Mouse (Mus musculus) CD4-positive, CD25-positive, alpha-beta regulatory T cell, adult 2 months (primary cell): ENCODE data around the gene Slc13a1.

Experiments used
- DNase-seq: peaks from one replicate; pipeline ENCODE4 v3.0.0-alpha.2; 2012; ENCODE audit warnings: low read depth, low spot score

The Slc13a1 gene

DNA sequence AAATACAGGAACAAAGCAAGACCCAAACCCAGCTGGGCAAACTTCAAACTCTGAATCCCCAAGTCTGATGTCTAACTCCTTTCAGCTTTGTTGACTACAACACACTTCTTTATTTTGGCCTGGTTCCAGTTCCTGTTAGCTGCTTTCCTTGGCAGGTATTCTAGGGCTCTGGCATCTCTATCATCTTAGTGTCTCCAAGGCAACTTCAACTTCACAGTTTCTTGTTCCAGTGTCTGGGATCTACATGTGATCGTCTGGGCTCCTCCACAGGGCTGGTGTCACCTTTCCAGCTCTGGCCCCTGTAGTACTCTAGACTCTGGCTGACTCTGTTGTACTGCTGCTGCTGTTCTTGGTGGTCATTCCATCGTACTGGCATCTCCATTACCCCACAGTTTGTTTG, 91.8 kb downstream of the Slc13a1 start:
- DNase-seq, result no peak

- no peak for DNase-seq
Measured at GRCm38 (mm10) chr6:24072804-24073203, 95.1 kb downstream of the Slc13a1 start.

DNA sequence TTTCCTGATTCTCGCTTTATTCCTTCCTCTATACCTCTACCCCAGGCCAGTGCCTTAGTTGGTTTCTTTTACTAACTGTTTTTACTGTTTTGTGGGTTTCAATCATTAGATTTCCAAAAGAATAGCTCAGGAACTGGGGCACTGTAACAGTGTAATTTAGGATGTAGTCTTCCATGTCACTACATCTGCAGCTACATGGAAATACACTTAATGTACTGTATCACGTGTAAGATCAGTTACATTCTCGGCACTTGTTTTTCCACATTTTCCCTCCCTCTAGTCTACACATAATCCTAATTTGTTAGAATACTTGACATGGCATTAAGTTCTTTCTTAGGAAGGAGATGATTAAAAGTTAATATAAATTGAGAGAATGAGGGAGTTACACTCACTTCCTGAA, 108.1 kb downstream of the Slc13a1 start:
- DNase-seq, result no peak

DNA sequence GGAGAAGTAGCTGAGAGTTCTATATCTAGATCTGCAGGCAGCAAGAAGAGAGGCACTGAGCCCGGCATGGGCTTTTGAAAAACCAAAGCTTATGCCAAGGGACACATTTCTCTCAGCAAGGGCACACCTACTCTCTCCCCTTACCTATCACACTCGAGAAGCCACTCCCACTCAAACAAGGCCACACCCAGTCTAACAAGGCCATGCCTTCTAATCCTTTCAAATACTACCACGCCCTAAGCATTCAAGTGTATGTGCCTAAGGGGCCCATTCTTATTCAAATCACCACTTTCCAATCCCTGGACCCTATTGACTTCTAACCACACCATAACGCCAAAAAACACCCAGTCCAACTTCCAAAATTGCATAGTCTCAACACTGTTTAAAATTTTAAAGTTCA, 112.8 kb downstream of the Slc13a1 start:
- DNase-seq, result no peak

DNA sequence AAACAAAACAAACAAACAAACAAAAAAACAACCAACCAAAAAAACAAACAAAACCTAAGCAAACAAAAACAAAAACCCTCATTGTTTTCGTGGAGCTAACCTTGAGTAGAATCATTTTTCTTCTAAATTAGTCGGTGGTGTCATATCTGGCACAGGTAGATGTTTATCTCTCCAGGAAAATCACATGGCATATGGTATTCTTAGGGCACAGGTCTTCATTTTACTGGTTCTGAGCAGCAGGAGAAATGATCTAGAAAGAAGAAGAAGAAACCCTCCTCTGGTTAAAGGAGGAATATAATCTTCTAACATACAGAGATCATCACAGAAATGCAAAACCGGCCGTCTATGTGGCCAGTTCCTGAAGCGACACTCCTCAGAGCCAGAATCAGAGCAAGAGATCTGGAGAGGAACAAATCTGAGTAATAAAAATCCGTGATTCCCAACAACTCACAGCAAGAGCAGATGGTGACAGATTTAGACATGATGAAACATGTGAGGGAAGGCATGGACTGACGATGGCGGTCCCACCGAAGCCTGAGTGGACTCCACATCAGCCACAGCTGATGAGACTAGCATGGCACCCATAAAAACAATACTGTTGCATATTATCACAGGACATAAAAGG, 113.7 kb downstream of the Slc13a1 start:
- no peak for DNase-seq

DNA sequence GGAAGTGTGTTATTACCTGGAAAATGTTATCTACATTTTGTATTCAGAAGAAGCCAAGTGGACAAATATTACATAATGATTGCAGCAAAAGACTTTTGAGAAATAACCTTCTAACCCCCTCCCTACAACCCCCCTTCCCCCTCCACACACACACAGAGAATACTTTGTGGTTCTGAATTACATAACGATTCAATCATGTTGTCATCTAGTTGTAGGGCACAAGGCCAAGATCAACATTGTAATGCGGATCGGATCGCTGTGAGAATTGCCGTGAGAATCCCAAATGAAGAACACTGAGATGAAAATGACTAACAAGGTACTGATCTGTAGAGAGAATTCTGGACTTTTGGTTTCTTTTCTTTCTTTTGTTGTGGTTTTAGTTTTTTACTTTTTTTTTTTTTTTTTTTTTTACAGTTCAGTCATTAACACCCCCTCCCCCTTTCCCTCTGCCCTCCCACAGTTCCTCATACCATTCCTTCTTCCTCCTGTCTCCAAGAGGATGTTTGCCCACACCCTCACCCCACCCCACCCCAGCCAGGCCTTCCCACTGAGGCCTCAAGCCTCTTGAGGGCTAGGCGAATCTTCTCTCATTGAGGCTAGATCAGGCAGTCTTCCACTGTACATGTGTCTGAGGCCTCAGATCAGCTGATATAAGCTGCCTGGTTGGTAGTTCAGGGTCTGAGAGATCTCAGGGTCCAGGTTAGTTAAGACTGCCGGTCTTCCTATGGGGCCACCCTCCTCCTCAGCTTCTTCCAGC, 120.7 kb downstream of the Slc13a1 start:
- no peak for DNase-seq

- no peak for DNase-seq
Measured at GRCm38 (mm10) chr6:24043496-24043895, 124.4 kb downstream of the Slc13a1 start.
